Mouse (Mus musculus) frontal cortex, postnatal 25 days (tissue): ENCODE data around the gene Slc50a1.
A peak's percentile ranks its signal among the peaks of the same experiment; 100 is the strongest.

Experiments used
- DNase-seq, 2 experiments: peaks; one replicate each; pipeline ENCODE4 v3.0.0; 2022; ENCODE audit warnings: low spot score in 2 of 2

The Slc50a1 gene

GRCm38 (mm10) chr3:89270051-89270755 is at the start of gene Slc50a1:
TSS of gene Slc50a1 (minus strand) at chr3:89270570.
- DNase-seq = peak; percentile 70 to 76

DNA sequence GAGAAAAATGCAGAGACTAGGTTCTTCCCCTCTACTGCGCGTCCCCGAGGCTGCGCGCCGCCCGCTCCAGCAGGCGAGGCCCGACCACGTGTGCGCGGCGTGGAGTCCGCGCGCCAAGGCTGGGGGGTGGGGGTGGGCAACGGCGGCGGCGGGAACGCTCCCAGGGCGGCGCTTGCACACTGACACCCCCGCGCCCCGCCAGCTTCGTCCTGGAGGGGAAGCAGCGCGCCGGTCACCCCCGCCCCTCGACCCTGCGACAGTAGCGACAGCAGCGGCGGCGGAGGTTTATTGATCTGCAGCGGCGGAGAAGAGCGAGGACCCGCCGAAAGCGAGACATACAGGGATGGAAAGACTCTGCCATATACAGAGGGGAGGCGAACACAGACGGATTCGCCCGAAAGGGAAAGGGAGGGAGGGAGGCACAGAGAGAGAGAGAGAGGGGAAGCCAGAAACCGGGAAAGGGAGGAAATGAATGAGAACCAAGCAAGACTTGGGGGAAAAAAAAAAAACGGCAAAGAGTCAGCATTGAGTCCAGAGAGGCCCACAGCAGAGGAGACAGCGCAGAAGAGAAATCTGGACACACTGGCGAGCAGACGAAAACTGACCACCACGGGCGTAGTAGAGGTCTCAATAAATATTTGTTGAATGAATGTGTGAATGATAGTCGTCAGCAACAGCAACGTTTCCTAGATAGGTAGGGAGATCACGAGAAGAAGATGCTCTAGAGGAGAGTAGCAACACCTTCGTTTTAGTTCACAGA is 49.4 kb upstream of the Slc50a1 start:
- DNase-seq = no peak

- DNase-seq = no peak
Measured at GRCm38 (mm10) chr3:89318971-89319590, 48.7 kb upstream of the Slc50a1 start.

- DNase-seq = no peak
Measured at GRCm38 (mm10) chr3:89318316-89318715, 47.9 kb upstream of the Slc50a1 start.

DNA sequence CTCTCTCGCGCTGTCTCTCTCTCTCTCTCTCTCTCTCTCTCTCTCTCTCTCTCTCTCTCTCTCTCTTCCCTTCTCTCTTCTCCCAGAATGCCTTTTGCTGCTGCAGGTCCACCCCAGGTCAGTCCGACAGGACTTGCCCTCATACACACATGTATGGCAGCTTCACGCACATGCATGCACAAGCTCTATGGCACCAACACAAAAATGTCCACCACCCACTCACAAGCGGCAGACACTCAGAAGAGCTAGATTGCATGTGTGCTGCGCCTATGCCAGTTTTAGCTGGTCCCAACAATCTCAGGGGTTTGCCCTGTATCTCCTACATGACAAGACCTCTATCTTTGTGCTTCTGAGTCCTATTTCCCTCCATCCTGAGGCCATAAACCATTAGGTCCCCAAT is 46.9 kb upstream of the Slc50a1 start:
- DNase-seq = no peak

DNA sequence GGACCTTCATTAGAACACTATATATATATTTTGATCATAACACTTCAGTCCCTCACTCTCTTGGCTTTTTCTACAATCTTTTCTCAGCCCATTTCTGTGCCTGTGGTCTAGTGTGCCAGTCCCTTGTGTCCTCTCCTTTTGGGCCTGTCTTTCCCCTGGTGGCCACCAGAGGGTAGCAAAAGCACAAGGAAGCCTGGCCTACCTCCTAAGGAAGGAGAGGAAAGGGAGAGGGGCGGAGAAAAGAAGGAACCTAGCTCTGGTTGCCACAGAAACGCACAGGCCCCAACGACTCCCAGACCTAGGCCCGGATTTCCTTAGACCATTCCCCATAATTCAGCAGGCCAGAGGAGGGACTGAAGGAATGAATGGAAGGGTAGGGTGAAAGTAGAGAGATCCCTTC is 46.5 kb upstream of the Slc50a1 start:
- DNase-seq = peak; percentile 80 to 86

DNA sequence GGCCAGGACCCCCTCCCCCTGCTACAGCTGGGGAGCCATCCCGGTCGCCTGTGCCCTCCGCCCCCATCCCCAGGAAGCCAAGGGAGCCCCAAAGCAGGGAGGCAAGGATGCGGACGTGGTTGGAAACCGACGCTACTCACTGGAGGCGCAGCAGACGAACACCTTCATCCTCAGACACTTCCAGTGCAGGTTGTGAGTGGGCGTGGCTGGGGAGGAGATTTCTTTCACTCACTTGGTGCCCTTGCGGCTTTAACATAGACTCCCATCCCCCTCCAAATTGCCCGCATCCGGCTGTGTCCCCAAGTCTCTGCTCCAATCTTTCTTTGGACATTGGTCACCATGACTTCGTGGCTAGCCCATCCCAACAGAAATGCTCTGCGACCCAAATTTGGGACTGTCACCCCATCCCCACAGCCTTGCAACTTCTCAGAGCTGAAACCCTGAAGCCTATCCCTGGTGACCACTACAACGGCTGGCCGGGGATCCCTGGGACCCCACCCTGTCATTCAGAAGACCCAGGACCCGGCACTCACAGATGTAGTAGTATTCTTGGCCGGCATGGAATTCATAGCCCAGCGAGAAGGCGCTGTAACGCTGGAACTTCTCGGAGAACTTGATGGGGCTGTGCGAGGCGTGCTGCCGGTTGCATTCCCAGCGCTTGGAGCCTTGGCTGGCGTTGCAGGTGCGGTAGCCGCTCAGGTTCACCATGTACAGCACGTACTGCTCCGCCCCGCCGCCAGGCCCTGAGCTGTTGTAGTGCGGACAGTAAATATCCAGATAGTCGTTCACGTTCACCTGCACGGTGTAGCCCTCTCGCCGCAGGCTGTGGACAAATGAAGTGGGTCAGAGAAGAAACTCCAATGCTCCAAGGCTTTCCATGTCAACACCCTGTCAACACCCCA is 45.8 kb upstream of the Slc50a1 start:
- DNase-seq = no peak

DNA sequence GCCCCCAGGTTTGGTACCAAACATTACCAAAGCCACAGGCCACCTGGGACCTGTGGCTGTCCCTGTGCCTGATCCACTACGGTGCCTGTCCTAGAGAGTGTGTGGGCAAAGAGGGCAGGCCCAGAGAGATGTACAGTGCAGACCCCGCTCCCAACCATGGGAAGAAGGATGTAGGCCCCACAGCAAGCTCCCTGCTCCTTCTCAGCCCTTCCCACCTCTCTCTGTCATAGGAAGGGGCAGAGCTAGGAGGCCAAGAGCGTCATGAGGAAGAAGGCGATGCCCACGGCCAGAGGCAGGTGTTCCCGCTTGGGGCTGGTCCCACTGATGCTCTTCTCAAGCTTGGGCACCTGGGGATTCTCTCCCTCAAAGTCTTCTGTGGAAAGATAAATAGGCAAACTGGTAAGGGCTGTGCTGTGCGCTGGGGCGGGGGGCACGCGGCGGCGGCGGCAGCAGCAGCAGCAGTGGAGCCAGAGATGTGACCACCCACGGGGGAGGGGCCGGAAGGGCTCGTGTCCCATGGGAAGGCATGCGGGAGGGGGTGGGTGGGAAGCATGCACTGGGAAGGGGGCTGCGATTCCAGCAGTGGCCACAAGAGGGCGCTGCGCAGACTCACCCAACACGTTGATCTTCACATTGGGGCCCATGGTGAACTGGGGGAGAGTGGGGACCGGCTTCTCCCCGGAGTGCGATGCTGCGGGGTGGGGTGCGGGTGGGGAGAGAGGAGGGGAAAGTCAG is 45.0 kb upstream of the Slc50a1 start:
- peak; percentile 82 to 83 for DNase-seq

DNA sequence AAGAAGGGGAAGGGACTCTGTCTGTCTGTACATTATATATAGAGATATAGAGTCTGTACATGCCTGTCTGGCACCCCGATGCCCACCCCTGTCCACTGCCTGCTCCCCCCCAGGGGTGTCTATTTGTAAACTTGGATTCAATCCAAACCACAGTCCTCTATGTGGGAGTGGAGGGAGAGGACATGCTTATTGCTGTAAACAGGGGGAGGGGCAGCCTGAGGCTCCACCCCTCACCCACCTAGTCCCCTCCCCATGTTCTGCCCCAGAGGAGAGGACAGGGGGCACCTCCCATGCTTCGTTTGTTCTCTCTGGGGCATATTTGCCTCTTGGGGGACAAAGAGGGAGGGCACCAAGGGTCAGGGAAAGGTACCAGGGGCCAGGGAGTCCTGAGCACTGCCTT is 44.4 kb upstream of the Slc50a1 start:
- no peak for DNase-seq

DNA sequence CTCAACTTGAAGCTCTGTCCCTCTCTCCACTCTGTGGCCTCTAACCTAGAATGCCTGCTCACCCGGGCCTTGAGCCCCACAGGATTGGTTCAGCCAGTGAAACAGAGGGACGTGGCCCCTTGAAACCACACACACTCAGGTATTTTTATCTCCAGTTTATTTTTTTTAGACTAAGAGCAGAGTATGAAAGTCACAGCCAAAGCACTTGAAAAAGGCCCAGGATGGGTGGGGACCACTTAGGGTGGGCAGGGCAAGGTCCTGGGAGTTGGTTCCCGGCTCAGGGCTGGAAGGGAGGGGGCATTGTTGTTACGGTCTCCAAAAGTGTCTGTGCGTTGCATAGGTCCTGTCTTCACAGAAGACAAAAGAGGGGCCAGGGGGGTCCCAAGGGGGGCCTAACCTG is 44.0 kb upstream of the Slc50a1 start:
- DNase-seq = no peak

DNA sequence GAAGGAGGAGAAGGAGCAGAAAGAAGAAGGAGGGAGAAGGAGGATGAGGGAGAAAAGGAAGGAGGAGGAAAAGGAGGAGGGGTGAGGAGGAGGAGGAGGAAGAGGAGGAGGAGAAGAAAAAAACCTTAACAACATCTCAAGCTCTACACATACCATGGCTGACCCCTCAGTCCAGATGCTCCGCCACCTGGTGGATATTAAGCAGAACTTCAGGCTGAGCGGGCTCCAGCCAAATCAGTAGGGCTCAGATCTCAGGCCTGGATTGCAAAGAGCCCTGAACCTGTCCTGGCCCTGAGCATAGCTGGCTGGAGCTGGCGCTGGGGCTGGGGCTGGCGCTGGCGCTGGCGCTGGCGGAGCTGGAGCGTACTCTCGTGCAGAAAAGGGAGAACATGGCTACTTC is 37.7 kb upstream of the Slc50a1 start:
- peak in 1 of 2 experiments; percentile 40 for DNase-seq

GRCm38 (mm10) chr3:89305551-89306325 is 35.4 kb upstream of the Slc50a1 start:
- no peak for DNase-seq

DNA sequence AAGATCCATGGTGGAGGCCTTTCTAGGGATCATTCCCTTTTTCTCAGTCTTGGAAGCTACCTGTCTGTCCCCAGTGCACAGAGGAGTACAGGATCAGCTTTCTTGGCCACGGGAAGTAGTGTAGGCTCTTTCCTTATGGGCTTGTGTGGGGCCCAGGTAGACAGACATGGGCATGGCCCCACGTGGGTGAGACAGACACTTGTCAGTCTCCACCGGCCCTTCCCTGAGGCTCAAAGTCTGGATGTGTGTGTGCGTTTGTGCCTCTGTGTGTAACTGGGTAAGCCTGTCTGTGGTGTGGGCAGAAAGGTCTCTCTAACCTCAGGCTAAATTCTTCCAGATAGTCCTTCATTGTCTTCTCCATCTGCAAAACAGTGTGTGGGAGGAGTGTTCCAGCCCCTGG is 34.7 kb upstream of the Slc50a1 start:
- no peak for DNase-seq

DNA sequence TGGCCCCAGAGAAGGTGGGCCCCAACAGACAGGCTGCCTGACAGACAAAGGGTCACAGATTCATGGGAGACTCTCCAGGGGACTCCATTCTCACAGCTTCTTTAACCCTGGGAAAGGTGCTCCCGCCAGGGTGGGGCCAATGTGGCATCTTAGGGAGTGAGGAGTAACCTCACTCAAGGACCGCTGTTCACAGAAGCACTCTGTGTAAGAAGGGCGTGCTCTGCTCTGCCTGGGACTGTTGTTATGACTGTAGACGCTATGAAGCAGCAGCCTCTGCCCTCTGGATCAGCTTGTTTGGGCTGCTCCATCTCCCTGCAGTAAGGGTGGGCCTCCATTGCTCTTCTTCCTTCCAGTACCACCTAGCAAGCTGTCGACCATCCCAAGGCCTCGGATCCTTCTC is 34.1 kb upstream of the Slc50a1 start:
- DNase-seq = no peak

GRCm38 (mm10) chr3:89300514-89300913 is 30.1 kb upstream of the Slc50a1 start:
- DNase-seq = no peak

GRCm38 (mm10) chr3:89300071-89300470 is 29.7 kb upstream of the Slc50a1 start:
- no peak for DNase-seq

GRCm38 (mm10) chr3:89299499-89299898 is 29.1 kb upstream of the Slc50a1 start:
- no peak for DNase-seq

- no peak for DNase-seq
Measured at GRCm38 (mm10) chr3:89298908-89299307, 28.5 kb upstream of the Slc50a1 start.

GRCm38 (mm10) chr3:89296761-89297396 is 26.5 kb upstream of the Slc50a1 start:
- no peak for DNase-seq

DNA sequence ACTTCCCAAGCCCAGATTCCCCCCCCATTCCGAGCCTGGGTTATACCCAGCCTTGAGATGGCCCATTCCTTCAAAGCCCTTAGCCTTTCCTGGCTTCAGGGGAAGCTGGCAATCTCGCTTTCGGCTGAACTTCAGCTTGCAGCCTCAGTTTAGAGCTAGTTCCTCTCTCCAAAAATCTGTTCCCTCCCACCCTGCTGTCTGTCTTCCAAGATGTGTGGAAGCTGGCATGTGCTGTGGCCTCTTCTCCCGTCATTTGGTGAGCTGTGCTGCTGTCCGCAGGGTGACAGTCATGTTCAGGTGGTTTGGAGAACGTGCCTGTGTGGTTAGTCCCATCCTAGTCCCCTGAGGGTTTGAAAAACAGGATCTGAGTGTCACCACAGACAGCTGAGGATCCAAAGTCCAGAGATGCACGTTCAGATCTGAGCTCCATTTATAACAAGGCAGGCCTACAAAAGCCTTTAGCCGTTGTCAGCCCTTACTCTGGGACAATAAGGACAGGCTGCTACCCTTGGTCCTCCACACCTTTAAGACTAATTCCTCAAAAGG is 25.4 kb upstream of the Slc50a1 start:
- DNase-seq = no peak
